Mouse (Mus musculus) heart, embryonic 10.5 days (tissue): ENCODE results near the gene Acss1. TPM values are rescaled to one million over a fixed set of nuclear protein-coding genes. Genes with fewer than 3 reads are reported as not detected.
A peak's percentile ranks its signal among the peaks of the same experiment; 100 is the strongest.

Experiments used
- DNase-seq: peaks from one replicate; pipeline ENCODE4 v3.0.0-alpha.2; 2017; ENCODE audit warnings: low spot score
- H3K27ac ChIP-seq: fragments of 300-500 bp; sonication (generic); 2 replicates; pipeline ENCODE4 v1.5.1; 2016; ENCODE audit warnings: mild to moderate bottlenecking
- H3K27me3 ChIP-seq: fragments of 300-500 bp; sonication (generic); 2 replicates; pipeline ENCODE4 v1.6.1; 2016; ENCODE audit warnings: mild to moderate bottlenecking; ENCODE audit not compliant: poor library complexity, insufficient read depth, severe bottlenecking
- H3K36me3 ChIP-seq: fragments of 300-500 bp; sonication (generic); 2 replicates; pipeline ENCODE4 v1.6.1; 2016; ENCODE audit warnings: mild to moderate bottlenecking, moderate library complexity
- H3K4me1 ChIP-seq: fragments of 300-500 bp; sonication (generic); 2 replicates; pipeline ENCODE4 v1.6.1; 2016; ENCODE audit warnings: mild to moderate bottlenecking
- H3K4me3 ChIP-seq: fragments of 300-500 bp; sonication (generic); 2 replicates; pipeline ENCODE4 v1.5.1; 2016; ENCODE audit warnings: mild to moderate bottlenecking, moderate library complexity
- H3K9me3 ChIP-seq: fragments of 300-500 bp; sonication (generic); 2 replicates; pipeline ENCODE4 v1.6.1; 2016; ENCODE audit warnings: mild to moderate bottlenecking, moderate library complexity
- WGBS: fragments of 180-500 bp; shearing (Covaris S2); methylation state at CpG from one replicate; pipeline ENCODE4 v1.1.7; 2016; 5-methylcytosine and 5-hydroxymethylcytosine counted together
- polyA plus RNA-seq: library from polyadenylated mRNA; unstranded; fragments of >200 nt; fragmentation: Nextera tagmentation; extraction: Ambion mirVana; gene quantifications from 2 replicates; pipeline ENCODE4 v1.2.1, GENCODE M21; 2016

The Acss1 gene
- 17.2 and 19.2 TPM in 2 replicates for polyA plus RNA-seq

DNA sequence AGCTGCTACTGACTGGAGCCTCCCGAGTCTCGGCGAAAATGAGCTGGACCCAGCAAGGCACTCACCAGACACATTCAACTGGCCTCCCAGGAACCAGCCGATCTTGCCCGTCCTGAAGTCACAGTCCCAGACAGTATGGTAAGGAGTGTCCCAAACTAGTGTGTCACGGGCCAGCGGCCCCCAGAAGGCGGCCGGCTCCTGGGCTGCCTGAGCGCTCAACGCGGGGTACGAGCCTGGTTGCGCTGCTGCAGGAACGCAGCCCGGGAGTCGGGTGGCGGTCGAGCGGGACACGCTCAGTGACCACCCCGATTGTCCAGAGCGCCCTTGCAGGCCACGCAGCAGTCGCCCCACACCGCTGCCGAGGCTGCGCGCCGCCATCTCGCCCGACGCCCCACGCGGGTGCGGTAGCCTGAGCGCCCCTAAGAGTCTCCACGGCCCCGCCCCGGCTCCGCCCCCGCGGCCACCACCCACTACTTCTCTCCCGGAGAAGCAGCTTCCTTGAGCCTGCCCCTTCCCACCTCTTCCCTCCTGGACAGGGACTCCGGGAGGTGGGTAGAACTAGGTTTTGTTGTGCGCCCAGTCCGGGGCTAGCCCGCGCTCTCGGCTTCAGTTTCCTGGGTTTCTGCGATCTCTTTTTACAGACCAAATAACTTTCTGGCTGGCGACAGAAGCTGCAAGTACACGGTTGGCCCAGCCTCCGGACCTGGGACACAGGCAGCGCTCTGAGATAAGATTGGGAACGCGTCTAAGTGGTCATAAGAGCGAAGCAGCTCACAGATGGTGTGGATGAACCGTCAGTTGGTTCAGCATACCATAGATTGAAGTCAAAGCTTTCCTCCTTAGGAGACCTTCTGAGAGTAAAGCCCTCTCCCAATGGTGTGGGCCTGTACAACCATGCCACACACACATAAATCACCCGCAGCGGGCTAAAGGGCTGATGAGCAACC, at the start of gene Acss1:
Acss1 (minus strand) TSS at position 681 of the 947 bp plus-strand sequence.
- peak within 1 kb of the TSS; percentile 79 for H3K4me3 ChIP-seq
- peaks cover 39% of the 10 kb centered on the region; the same call in 1 of the 2 replicates for H3K4me1 ChIP-seq
- peak within 1 kb of the TSS; percentile 86 for H3K27ac ChIP-seq
- H3K36me3 ChIP-seq, result no peaks in the 10 kb centered on the region
- H3K27me3 ChIP-seq, result peaks cover 34% of the 10 kb centered on the region
- 2% methylated on average over 61 of the region's 61 CpGs for WGBS
- peak; percentile 87 for DNase-seq
- no peaks in the 10 kb centered on the region for H3K9me3 ChIP-seq

DNA sequence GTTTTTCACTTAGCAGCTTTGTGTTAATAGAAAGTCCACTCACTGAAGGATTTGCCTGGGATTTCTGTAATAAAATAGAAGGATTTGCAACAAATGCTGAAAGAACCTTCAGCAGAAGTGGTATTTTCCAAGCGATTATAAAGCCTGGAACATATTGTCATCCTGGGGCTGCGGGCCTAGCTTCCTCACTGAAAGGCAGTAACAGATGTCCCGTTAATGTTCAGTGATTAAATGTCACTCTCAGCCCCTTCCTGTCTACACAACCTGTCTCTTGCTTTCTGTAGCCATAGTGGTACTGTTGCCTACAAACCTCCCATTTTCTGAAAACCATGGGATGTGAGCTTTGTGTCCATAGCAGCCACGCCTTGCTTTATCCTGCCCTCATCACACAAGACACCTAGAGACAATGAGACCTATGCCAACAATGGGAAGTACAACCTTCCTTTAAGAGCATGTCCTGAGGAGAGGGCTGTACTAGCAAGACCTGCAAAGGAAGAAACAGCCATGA, 43.9 kb upstream of the Acss1 start:
- Histone ChIP-seq H3K9me3 (no peaks in the 10 kb centered on the region), H3K36me3 (no peaks in the 10 kb centered on the region), H3K4me3 (no peak overlapping the region), H3K27me3 (no peaks in the 10 kb centered on the region), H3K4me1 (no peaks in the 10 kb centered on the region), H3K27ac (no peak overlapping the region)
- WGBS, result 77% methylated on average over 4 of the region's 4 CpGs
- peak; percentile 55 for DNase-seq

DNA sequence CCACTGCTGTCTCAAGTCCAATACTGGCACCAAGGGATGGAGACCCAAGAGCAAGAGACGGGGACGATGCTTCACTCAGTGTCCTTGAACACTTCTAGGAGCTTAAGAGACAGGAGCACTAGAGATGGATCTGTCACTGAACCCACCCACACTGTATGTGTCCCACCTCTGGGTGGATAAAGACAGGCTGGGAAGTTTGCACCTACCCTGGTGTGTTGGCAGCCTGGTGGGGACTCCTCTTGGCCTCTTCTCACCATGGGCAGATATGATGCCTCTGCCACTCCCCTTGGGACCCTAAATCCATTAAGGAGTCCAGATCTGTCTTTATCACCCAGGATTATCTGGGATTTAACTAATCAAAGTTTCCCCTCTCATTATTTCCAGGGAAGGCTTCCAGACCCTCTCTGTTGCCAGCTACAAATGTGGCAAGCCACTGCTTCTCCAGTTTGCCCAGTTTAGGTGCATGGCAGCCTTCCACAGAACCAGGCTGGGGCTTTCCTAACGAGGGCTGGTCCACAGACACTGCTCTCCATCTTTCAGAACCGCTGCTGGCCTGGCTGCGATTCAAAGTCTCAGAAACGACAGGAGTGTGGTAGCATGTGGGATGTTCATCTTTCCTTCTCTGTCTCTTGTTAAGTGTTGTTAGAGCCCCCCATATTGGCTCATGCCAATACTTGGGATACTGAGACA, 23.3 kb upstream of the Acss1 start:
- Histone ChIP-seq H3K4me1 (peaks cover 11% of the 10 kb centered on the region), H3K27ac (no peak overlapping the region), H3K9me3 (no peaks in the 10 kb centered on the region), H3K27me3 (peaks cover 67% of the 10 kb centered on the region), H3K4me3 (no peak overlapping the region), H3K36me3 (no peaks in the 10 kb centered on the region)
- DNase-seq, result no peak
- 63% methylated on average over 6 of the region's 6 CpGs for WGBS

- H3K27ac ChIP-seq, result no peak overlapping the region
- H3K36me3 ChIP-seq, result no peaks in the 10 kb centered on the region
- H3K9me3 ChIP-seq, result no peaks in the 10 kb centered on the region
- H3K4me3 ChIP-seq, result no peak overlapping the region
- WGBS, result 9% methylated on average over 11 of the region's 11 CpGs
- H3K27me3 ChIP-seq, result peaks cover 81% of the 10 kb centered on the region
- no peak for DNase-seq
- H3K4me1 ChIP-seq, result peaks cover 11% of the 10 kb centered on the region
These were observed 21.9 kb upstream of the Acss1 start for GRCm38 (mm10) chr2:150690216-150690615.

GRCm38 (mm10) chr2:150689223-150689800, 21.0 kb upstream of the Acss1 start, which contains the start of gene Vsx1:
Gene Vsx1 (minus strand): TSS chr2:150689360.
- Histone ChIP-seq H3K27ac (no peak within 1 kb of the TSS), H3K4me1 (peaks cover 11% of the 10 kb centered on the region), H3K9me3 (no peaks in the 10 kb centered on the region), H3K4me3 (peak within 1 kb of the TSS; percentile 60), H3K27me3 (peaks cover 82% of the 10 kb centered on the region), H3K36me3 (no peaks in the 10 kb centered on the region)
- no peak for DNase-seq
- 37% methylated on average over 16 of the region's 16 CpGs for whole genome bisulfite sequencing

- Histone ChIP-seq H3K27me3 (peaks cover 82% of the 10 kb centered on the region), H3K4me1 (peaks cover 11% of the 10 kb centered on the region), H3K9me3 (no peaks in the 10 kb centered on the region), H3K36me3 (no peaks in the 10 kb centered on the region), H3K4me3 (peak overlapping the region; percentile 60), H3K27ac (no peak overlapping the region)
- peak; percentile 73 for DNase-seq
- WGBS, result under 1% methylated on average over 27 of the region's 44 CpGs
These were observed 20.4 kb upstream of the Acss1 start for GRCm38 (mm10) chr2:150688541-150689186.

DNA sequence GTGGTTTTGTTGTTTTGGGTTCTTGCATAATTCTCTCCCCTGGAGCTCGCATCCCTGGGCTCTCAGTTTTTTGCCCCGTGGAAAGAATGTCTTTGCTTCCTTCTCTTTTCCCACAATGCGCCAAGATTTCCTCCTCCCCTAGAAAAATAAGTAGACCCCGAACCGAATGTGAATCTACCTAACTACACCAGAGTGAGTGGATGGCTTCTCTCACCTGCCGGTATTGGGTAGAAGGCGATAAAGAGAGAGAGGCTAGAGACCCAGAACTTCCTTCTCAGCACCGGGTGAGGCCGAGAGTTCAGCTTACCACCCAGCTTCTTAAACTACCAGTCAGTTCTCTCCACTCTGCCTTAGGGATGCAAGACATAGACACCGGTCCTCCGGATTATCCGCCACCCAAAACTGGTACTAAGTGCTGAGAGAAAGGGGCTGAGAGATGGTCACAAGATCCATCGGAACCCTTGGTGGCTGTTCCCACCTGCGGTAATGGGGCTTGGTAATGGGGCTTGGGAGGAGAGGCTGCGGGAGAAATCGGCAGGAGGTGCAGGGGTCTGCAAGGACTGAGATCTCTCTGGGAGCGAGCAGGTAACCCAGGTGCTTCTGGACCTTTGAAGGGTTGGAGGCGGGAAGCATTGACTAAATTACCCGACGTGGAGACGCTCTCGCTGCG, 19.7 kb upstream of the Acss1 start:
- Histone ChIP-seq H3K27ac (no peak overlapping the region), H3K4me1 (peaks cover 11% of the 10 kb centered on the region), H3K27me3 (peaks cover 79% of the 10 kb centered on the region), H3K9me3 (no peaks in the 10 kb centered on the region), H3K4me3 (peak overlapping the region; percentile 60), H3K36me3 (no peaks in the 10 kb centered on the region)
- WGBS, result 3% methylated on average over 23 of the region's 23 CpGs
- DNase-seq, result peak; percentile 72

- 87% methylated on average over 9 of the region's 9 CpGs for WGBS
- peak; percentile 59 for DNase-seq
- no peak overlapping the region for H3K4me3 ChIP-seq
- H3K9me3 ChIP-seq, result no peaks in the 10 kb centered on the region
- peaks cover 53% of the 10 kb centered on the region for H3K27me3 ChIP-seq
- H3K4me1 ChIP-seq, result peaks cover 11% of the 10 kb centered on the region
- no peak overlapping the region for H3K27ac ChIP-seq
- no peaks in the 10 kb centered on the region for H3K36me3 ChIP-seq
These were observed 17.1 kb upstream of the Acss1 start for GRCm38 (mm10) chr2:150685389-150685788.

DNA sequence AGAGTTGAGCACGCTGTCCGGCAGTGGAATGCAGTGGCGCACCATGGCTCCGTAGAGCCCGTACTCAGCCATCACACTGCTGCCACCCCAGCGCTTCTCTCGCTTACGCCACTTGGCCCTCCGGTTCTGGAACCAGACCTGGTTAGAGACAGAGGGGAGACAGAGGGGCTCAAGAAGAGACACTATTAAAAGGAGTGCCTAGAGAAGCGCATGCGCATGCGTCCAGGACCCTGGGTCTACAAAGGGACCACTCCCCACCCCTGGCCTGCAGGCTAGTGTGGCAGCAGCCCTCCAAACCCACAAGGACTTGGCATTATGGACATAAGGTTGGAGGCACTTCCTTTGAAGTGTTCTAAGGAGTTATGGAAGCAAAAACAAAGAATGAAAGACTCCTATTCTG, 16.2 kb upstream of the Acss1 start:
- Histone ChIP-seq H3K9me3 (no peaks in the 10 kb centered on the region), H3K4me1 (peaks cover 11% of the 10 kb centered on the region), H3K36me3 (no peaks in the 10 kb centered on the region), H3K4me3 (no peak overlapping the region), H3K27me3 (peaks cover 43% of the 10 kb centered on the region), H3K27ac (no peak overlapping the region)
- 79% methylated on average over 12 of the region's 12 CpGs for WGBS
- peak; percentile 60 for DNase-seq

GRCm38 (mm10) chr2:150681581-150681980, 13.3 kb upstream of the Acss1 start:
- no peak overlapping the region for H3K4me3 ChIP-seq
- no peaks in the 10 kb centered on the region for H3K9me3 ChIP-seq
- no peaks in the 10 kb centered on the region for H3K4me1 ChIP-seq
- peaks cover 14% of the 10 kb centered on the region for H3K27me3 ChIP-seq
- H3K27ac ChIP-seq, result no peak overlapping the region
- whole genome bisulfite sequencing, result 44% methylated on average over 4 of the region's 4 CpGs
- no peak for DNase-seq
- H3K36me3 ChIP-seq, result no peaks in the 10 kb centered on the region

DNA sequence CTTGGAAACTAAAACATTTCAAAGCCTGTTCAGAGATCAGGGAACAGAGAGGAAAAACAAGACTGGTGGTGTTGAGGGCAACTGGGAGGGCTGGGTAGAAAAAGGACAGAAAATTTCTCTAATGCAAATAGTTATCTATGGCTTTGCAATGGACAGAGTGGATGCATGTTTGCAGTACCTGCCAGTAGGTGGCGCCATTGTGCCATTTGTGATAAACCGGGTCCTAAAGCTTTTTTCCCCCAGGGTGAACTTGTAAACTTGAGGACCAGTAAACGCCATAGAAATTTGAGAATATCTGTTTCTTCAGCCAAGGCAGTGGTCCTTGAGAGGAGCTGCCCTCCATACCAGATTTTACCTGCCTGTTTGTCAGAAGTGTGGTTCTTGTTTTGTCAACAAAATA, 10.1 kb upstream of the Acss1 start:
- WGBS, result 0% methylated on average over 3 of the region's 3 CpGs
- no peaks in the 10 kb centered on the region for H3K36me3 ChIP-seq
- DNase-seq, result no peak
- no peaks in the 10 kb centered on the region for H3K9me3 ChIP-seq
- no peak overlapping the region for H3K4me3 ChIP-seq
- no peaks in the 10 kb centered on the region for H3K4me1 ChIP-seq
- H3K27ac ChIP-seq, result no peak overlapping the region
- 0 out of 2 replicates have a peak, but pooled peaks cover 6% of the 10 kb centered on the region for H3K27me3 ChIP-seq

- no peaks in the 10 kb centered on the region for H3K36me3 ChIP-seq
- H3K4me3 ChIP-seq, result no peak overlapping the region
- H3K27ac ChIP-seq, result no peak overlapping the region
- H3K4me1 ChIP-seq, result no peaks in the 10 kb centered on the region
- H3K27me3 ChIP-seq, result peaks cover 11% of the 10 kb centered on the region; the same call in 1 of the 2 replicates
- WGBS, result 16% methylated on average over 1 of the region's 1 CpGs
- DNase-seq, result no peak
- no peaks in the 10 kb centered on the region for H3K9me3 ChIP-seq
These were observed 7.2 kb upstream of the Acss1 start for GRCm38 (mm10) chr2:150675525-150675924.
